Mouse (Mus musculus) G1E (cell line): Measurements from ENCODE around the gene Slc30a7. TPM values are rescaled to one million over a fixed set of nuclear protein-coding genes. Genes with fewer than 3 reads are reported as not detected.
"Not testable (repeated sequence)": the region's sequence is repeated elsewhere in the genome, so short reads cannot be mapped to it uniquely, and the experiment has no call there.

Experiments used
- ATAC-seq: 2 replicates; pipeline ENCODE4 v1.8.0; 2016; ENCODE audit warnings: mild to moderate bottlenecking; ENCODE audit not compliant: insufficient number of reproducible peaks, poor library complexity, low FRiP score, severe bottlenecking; ENCODE audit errors: extremely low read depth
- DNase-seq: peaks from one replicate; pipeline ENCODE4 v3.0.0; 2012; ENCODE audit warnings: low spot score
- H3K27me3 ChIP-seq: 2 replicates; pipeline ENCODE4 v1.6.1; 2012; ENCODE audit warnings: mild to moderate bottlenecking, low read length, inconsistent platforms; ENCODE audit not compliant: insufficient read depth
- H3K36me3 ChIP-seq: replicated peaks from 2 replicates; pipeline ENCODE3; 2012; ENCODE audit warnings: mild to moderate bottlenecking, inconsistent platforms
- H3K4me1 ChIP-seq: 2 replicates; pipeline ENCODE4 v1.6.1; 2012; ENCODE audit warnings: low read depth, low read length, inconsistent platforms, mixed read lengths; ENCODE audit not compliant: insufficient read depth
- H3K4me3 ChIP-seq: 2 replicates; pipeline ENCODE4 v1.5.1; 2012; ENCODE audit warnings: low read depth, mild to moderate bottlenecking, inconsistent platforms, low read length, moderate library complexity, mixed read lengths
- H3K9me3 ChIP-seq: replicated peaks from 2 replicates; pipeline ENCODE4 v1.6.1; 2012; ENCODE audit warnings: inconsistent platforms
- CTCF ChIP-seq: IDR thresholded peaks from 2 replicates; pipeline ENCODE4 v1.5.1; 2012; ENCODE audit warnings: low read depth, low read length, inconsistent platforms, mixed read lengths
- GATA1 ChIP-seq: IDR thresholded peaks from 2 replicates; pipeline ENCODE4 v1.6.1; 2012; ENCODE audit warnings: borderline replicate concordance, low read length, inconsistent platforms, mixed read lengths
- GATA2 ChIP-seq: IDR thresholded peaks from 2 replicates; pipeline ENCODE4 v1.6.1; 2012; ENCODE audit warnings: low read depth, low read length, inconsistent platforms, borderline replicate concordance
- POLR2AphosphoS5 ChIP-seq: IDR thresholded peaks from 2 replicates; pipeline ENCODE4 v1.6.1; 2012; ENCODE audit warnings: low read depth, low read length, inconsistent platforms; ENCODE audit not compliant: insufficient replicate concordance
- TAL1 ChIP-seq: conservative IDR thresholded peaks from 2 replicates; pipeline ENCODE4 v1.6.1; 2012; ENCODE audit warnings: low read depth, low read length, inconsistent platforms, mixed read lengths
- polyA plus RNA-seq: library from polyadenylated mRNA; stranded (reverse); fragments of >175 nt; gene quantifications from 2 replicates; pipeline ENCODE4 v1.2.3, GENCODE M21; 2012
- total RNA-seq, 2 experiments: library from RNA; stranded (forward) in 1 of 2; stranded (reverse) in 1 of 2; fragments of 200-1000 nt in 1 of 2; fragments of >200 nt in 1 of 2; fragmentation: Nextera tagmentation in 1 of 2; gene quantifications; 2 replicates each; pipeline ENCODE4 v1.2.3; 2014 to 2017

The Slc30a7 gene
- total and polyA plus RNA-seq, 3 experiments: 3.0 to 38.4 (median 25.8) TPM

DNA sequence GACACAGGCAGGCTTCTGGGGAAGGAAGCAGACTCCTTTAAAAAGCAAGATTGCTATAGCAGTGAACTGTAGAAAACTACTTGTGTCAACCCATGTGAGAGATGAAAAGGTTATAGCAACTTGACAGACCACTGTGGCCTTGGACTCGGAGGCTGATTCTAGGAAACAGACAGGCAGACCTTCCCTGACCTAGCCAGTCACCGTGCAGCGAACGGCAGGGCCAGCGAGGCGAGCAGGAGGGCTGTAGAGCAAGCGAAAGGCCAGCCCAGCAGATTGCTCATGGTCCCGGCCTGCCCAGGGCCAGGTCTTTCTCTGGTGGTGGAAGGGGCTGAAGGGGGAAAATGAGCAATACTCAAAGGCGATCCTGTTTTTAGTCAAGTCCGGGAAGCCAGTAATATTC is 69.4 kb downstream of the Slc30a7 start:
- ATAC-seq (no peak), DNase-seq (no peak)
- H3K36me3 ChIP-seq: peaks cover 70% of the 10 kb centered on the region
- H3K4me3 ChIP-seq: no peak overlapping the region
- H3K27me3 ChIP-seq: no peaks in the 10 kb centered on the region
- no peaks in the 10 kb centered on the region for H3K9me3 ChIP-seq
- TF ChIP-seq POLR2AphosphoS5 (no peak), TAL1 (no peak), GATA1 (no peak), CTCF (no peak), GATA2 (no peak)
- no peaks in the 10 kb centered on the region for H3K4me1 ChIP-seq

DNA sequence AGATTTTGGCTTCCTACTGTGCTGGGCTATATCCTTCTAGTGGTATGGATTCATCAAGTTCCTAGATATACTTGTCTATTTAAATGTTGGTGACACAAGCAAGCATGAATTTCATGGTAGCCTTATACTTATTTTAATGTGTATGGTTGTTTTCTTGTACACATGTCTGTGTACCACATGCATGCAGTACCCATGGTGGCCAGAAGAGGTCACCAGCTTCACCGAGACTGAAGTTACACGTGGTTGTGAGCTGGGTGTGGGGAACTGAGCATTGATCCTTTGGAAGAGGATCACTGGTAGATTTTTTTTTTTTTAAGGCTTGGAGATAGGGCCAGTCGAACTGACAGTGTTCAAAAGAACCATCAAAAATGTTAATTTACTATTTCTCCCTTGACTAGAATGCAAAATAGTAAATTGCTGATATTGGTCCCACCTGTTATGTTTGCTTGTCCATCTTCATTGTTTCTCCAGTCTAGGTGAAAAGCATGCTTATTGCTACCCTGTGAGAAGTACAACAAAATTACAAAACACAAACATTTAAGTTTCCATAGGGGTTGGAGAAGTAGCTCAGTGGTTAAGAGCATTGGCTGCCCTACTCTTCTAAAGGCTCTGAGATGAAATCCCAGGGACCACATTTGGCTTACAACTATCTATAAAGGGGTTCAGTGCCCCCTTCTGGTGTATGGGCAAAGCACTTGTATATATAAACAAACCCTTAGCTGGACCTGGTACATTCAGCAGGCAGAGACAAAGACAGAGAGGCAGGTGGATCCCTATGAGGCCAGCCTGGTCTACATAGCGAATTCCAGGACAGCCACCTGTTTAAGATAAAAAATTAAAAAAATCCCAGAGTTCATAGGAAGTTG is 70.2 kb downstream of the Slc30a7 start:
- Histone ChIP-seq H3K27me3 (no peaks in the 10 kb centered on the region), H3K4me1 (no peaks in the 10 kb centered on the region), H3K9me3 (no peaks in the 10 kb centered on the region), H3K36me3 (peaks cover 68% of the 10 kb centered on the region), H3K4me3 (no peak overlapping the region)
- no peak for TF ChIP-seq POLR2AphosphoS5
- TF ChIP-seq GATA2: no peak
- TF ChIP-seq TAL1: no peak
- TF ChIP-seq GATA1: no peak
- TF ChIP-seq CTCF: peak; percentile 77
- DNase-seq (no peak), ATAC-seq (peak; percentile 61; the same call in 1 of the 2 replicates)

GRCm38 (mm10) chr3:115933293-115934186 is 73.7 kb downstream of the Slc30a7 start:
- Histone ChIP-seq H3K4me1 (no peaks in the 10 kb centered on the region), H3K4me3 (no peak overlapping the region), H3K27me3 (no peaks in the 10 kb centered on the region), H3K36me3 (peaks cover 69% of the 10 kb centered on the region), H3K9me3 (no peaks in the 10 kb centered on the region)
- TF ChIP-seq POLR2AphosphoS5 (no peak), GATA1 (no peak), CTCF (no peak), TAL1 (no peak), GATA2 (no peak)
- ATAC-seq (no peak), DNase-seq (no peak)

- no peaks in the 10 kb centered on the region for H3K9me3 ChIP-seq
These were observed 75.5 kb downstream of the Slc30a7 start for GRCm38 (mm10) chr3:115931701-115932100.

GRCm38 (mm10) chr3:115926531-115926930 is 80.7 kb downstream of the Slc30a7 start:
- H3K9me3 ChIP-seq: no peaks in the 10 kb centered on the region
- DNase-seq (no peak), ATAC-seq (no peak)
- no peak for TF ChIP-seq GATA1
- no peak for TF ChIP-seq GATA2
- TF ChIP-seq POLR2AphosphoS5: no peak
- TF ChIP-seq TAL1: no peak
- TF ChIP-seq CTCF: no peak
- peaks cover 75% of the 10 kb centered on the region for H3K36me3 ChIP-seq
- H3K4me1 ChIP-seq: no peaks in the 10 kb centered on the region
- H3K4me3 ChIP-seq: no peak overlapping the region
- H3K27me3 ChIP-seq: no peaks in the 10 kb centered on the region

More at GRCm38 (mm10) chr3:115931701-115932100, 75.5 kb downstream of the Slc30a7 start:
- ATAC-seq: no peak
- Histone ChIP-seq H3K4me1 (no peaks in the 10 kb centered on the region), H3K27me3 (no peaks in the 10 kb centered on the region), H3K36me3 (peaks cover 72% of the 10 kb centered on the region), H3K4me3 (no peak overlapping the region)
- DNase-seq: no peak
- TF ChIP-seq POLR2AphosphoS5 (no peak), TAL1 (no peak), CTCF (no peak), GATA1 (no peak), GATA2 (no peak)

GRCm38 (mm10) chr3:115924401-115925190 is 82.6 kb downstream of the Slc30a7 start:
- no peak overlapping the region for H3K4me3 ChIP-seq
- ATAC-seq: no peak
- TF ChIP-seq CTCF (no peak), POLR2AphosphoS5 (no peak)
- H3K4me1 ChIP-seq: no peaks in the 10 kb centered on the region
- no peaks in the 10 kb centered on the region for H3K27me3 ChIP-seq
- peaks cover 60% of the 10 kb centered on the region for H3K36me3 ChIP-seq
- no peaks in the 10 kb centered on the region for H3K9me3 ChIP-seq
- no peak for DNase-seq

GRCm38 (mm10) chr3:115907406-115907805 is 99.8 kb downstream of the Slc30a7 start:
- peaks cover 40% of the 10 kb centered on the region for H3K36me3 ChIP-seq
- H3K27me3 ChIP-seq, ATAC-seq, DNase-seq, H3K9me3 ChIP-seq, H3K4me1 ChIP-seq, H3K4me3 ChIP-seq: not testable (repeated sequence)
